Mouse (Mus musculus) midbrain, embryonic 13.5 days (tissue): ENCODE data around the gene Pakap. TPM values are rescaled to one million over a fixed set of nuclear protein-coding genes. Genes with fewer than 3 reads are reported as not detected.

Experiments
- ATAC-seq: fragments of 200-750 bp; cut with Nextera tagmentation; 2 replicates; pipeline ENCODE4 v1.8.0; 2017; ENCODE audit warnings: mild to moderate bottlenecking, moderate TSS enrichment, moderate library complexity
- H3K27ac ChIP-seq: fragments of 300-500 bp; sonication (generic); 2 replicates; pipeline ENCODE4 v1.5.1; 2015; ENCODE audit warnings: inconsistent platforms, mild to moderate bottlenecking, moderate library complexity
- H3K27me3 ChIP-seq: fragments of 300-500 bp; sonication (generic); 2 replicates; pipeline ENCODE4 v1.6.1; 2015; ENCODE audit warnings: mild to moderate bottlenecking, inconsistent platforms
- H3K36me3 ChIP-seq: fragments of 300-500 bp; sonication (generic); 2 replicates; pipeline ENCODE4 v1.6.1; 2015; ENCODE audit warnings: mild to moderate bottlenecking, inconsistent platforms
- H3K4me1 ChIP-seq: fragments of 300-500 bp; sonication (generic); replicated peaks from 2 replicates; pipeline ENCODE4 v1.6.1; 2015; ENCODE audit warnings: inconsistent platforms
- H3K4me2 ChIP-seq: fragments of 300-500 bp; sonication (generic); replicated peaks from 2 replicates; pipeline ENCODE4 v1.6.1; 2015; ENCODE audit warnings: moderate library complexity, mild to moderate bottlenecking, inconsistent platforms
- H3K4me3 ChIP-seq: fragments of 300-500 bp; sonication (generic); replicated peaks from 2 replicates; pipeline ENCODE4 v1.5.1; 2015; ENCODE audit warnings: mild to moderate bottlenecking, inconsistent platforms
- H3K9ac ChIP-seq: fragments of 300-500 bp; sonication (generic); replicated peaks from 2 replicates; pipeline ENCODE4 v1.6.1; 2015; ENCODE audit warnings: mild to moderate bottlenecking, inconsistent platforms
- H3K9me3 ChIP-seq: fragments of 300-500 bp; sonication (generic); 2 replicates; pipeline ENCODE4 v1.6.1; 2016; ENCODE audit warnings: mild to moderate bottlenecking, inconsistent platforms
- WGBS: fragments of 180-500 bp; shearing (Covaris S2); methylation state at CpG from one replicate; pipeline ENCODE4 v1.1.7; 2015; 5-methylcytosine and 5-hydroxymethylcytosine counted together
- polyA plus RNA-seq: library from polyadenylated mRNA; unstranded; fragments of >200 nt; fragmentation: Nextera tagmentation; extraction: Ambion mirVana; gene quantifications from 2 replicates; pipeline ENCODE4 v1.2.1, GENCODE M21; 2015

Pakap gene
- polyA plus RNA-seq, 1 experiment from 2014 or later, result 7.3 TPM

- H3K9me3 ChIP-seq, result no peaks in the 10 kb centered on the region
- no peaks in the 10 kb centered on the region for H3K36me3 ChIP-seq
- H3K9ac ChIP-seq, result no peak overlapping the region
- no peaks in the 10 kb centered on the region for H3K27me3 ChIP-seq
- peak; percentile 70; the same call in 1 of the 2 replicates for ATAC-seq
- no peak overlapping the region for H3K4me3 ChIP-seq
- WGBS, result 46% methylated on average over 22 of the region's 22 CpGs
- H3K27ac ChIP-seq, result no peak overlapping the region
- H3K4me1 ChIP-seq, result peaks cover 7% of the 10 kb centered on the region; the same call in 1 of the 2 replicates
- H3K4me2 ChIP-seq, result no peak overlapping the region
Observed at GRCm38 (mm10) chr4:57607247-57607942, 39.4 kb downstream of the Pakap start.

GRCm38 (mm10) chr4:57611303-57612077, 43.5 kb downstream of the Pakap start:
- H3K27ac ChIP-seq, result no peak overlapping the region
- no peak overlapping the region for H3K9ac ChIP-seq
- no peak overlapping the region for H3K4me2 ChIP-seq
- 60% methylated on average over 17 of the region's 17 CpGs for WGBS
- H3K9me3 ChIP-seq, result no peaks in the 10 kb centered on the region
- no peaks in the 10 kb centered on the region for H3K27me3 ChIP-seq
- no peak overlapping the region for H3K4me3 ChIP-seq
- H3K36me3 ChIP-seq, result no peaks in the 10 kb centered on the region
- peaks cover 7% of the 10 kb centered on the region; the same call in 1 of the 2 replicates for H3K4me1 ChIP-seq
- no peak for ATAC-seq

GRCm38 (mm10) chr4:57612716-57613115, 44.7 kb downstream of the Pakap start:
- no peak for ATAC-seq
- Histone ChIP-seq H3K36me3 (no peaks in the 10 kb centered on the region), H3K27me3 (no peaks in the 10 kb centered on the region), H3K4me3 (no peak overlapping the region), H3K27ac (no peak overlapping the region), H3K9me3 (no peaks in the 10 kb centered on the region), H3K9ac (no peak overlapping the region), H3K4me1 (peaks cover 7% of the 10 kb centered on the region; the same call in 1 of the 2 replicates), H3K4me2 (no peak overlapping the region)
- 89% methylated on average over 5 of the region's 5 CpGs for WGBS

GRCm38 (mm10) chr4:57614686-57615085, 46.7 kb downstream of the Pakap start:
- ATAC-seq, result no peak
- no peaks in the 10 kb centered on the region for H3K27me3 ChIP-seq
- WGBS, result 92% methylated on average over 4 of the region's 4 CpGs
- no peak overlapping the region for H3K4me3 ChIP-seq
- peaks cover 7% of the 10 kb centered on the region; the same call in 1 of the 2 replicates for H3K4me1 ChIP-seq
- H3K9me3 ChIP-seq, result no peaks in the 10 kb centered on the region
- H3K9ac ChIP-seq, result no peak overlapping the region
- no peak overlapping the region for H3K4me2 ChIP-seq
- H3K36me3 ChIP-seq, result no peaks in the 10 kb centered on the region
- no peak overlapping the region for H3K27ac ChIP-seq

GRCm38 (mm10) chr4:57618743-57619142, 50.8 kb downstream of the Pakap start:
- WGBS, result 92% methylated on average over 6 of the region's 6 CpGs
- no peaks in the 10 kb centered on the region for H3K9me3 ChIP-seq

GRCm38 (mm10) chr4:57622816-57623215, 54.8 kb downstream of the Pakap start:
- H3K27me3 ChIP-seq, result no peaks in the 10 kb centered on the region
- H3K36me3 ChIP-seq, result no peaks in the 10 kb centered on the region
- no peak overlapping the region for H3K4me3 ChIP-seq
- 86% methylated on average over 7 of the region's 7 CpGs for WGBS
- H3K9ac ChIP-seq, result no peak overlapping the region
- no peak overlapping the region for H3K27ac ChIP-seq
- H3K4me1 ChIP-seq, result no peaks in the 10 kb centered on the region
- H3K9me3 ChIP-seq, result no peaks in the 10 kb centered on the region
- no peak for ATAC-seq
- H3K4me2 ChIP-seq, result no peak overlapping the region

More at GRCm38 (mm10) chr4:57618743-57619142, 50.8 kb downstream of the Pakap start:
- Histone ChIP-seq H3K4me1 (no peaks in the 10 kb centered on the region), H3K27ac (no peak overlapping the region), H3K4me2 (no peak overlapping the region), H3K9ac (no peak overlapping the region), H3K4me3 (no peak overlapping the region), H3K27me3 (no peaks in the 10 kb centered on the region), H3K36me3 (no peaks in the 10 kb centered on the region)
- no peak for ATAC-seq

GRCm38 (mm10) chr4:57624819-57625218, 56.8 kb downstream of the Pakap start:
- H3K4me3 ChIP-seq, result no peak overlapping the region
- WGBS, result 97% methylated on average over 2 of the region's 2 CpGs
- H3K36me3 ChIP-seq, result no peaks in the 10 kb centered on the region
- H3K9me3 ChIP-seq, result no peaks in the 10 kb centered on the region
- H3K4me1 ChIP-seq, result no peaks in the 10 kb centered on the region
- ATAC-seq, result no peak
- no peak overlapping the region for H3K4me2 ChIP-seq
- no peak overlapping the region for H3K27ac ChIP-seq
- H3K9ac ChIP-seq, result no peak overlapping the region
- H3K27me3 ChIP-seq, result no peaks in the 10 kb centered on the region

- no peaks in the 10 kb centered on the region for H3K9me3 ChIP-seq
- no peak for ATAC-seq
- no peak overlapping the region for H3K27ac ChIP-seq
- H3K4me3 ChIP-seq, result no peak overlapping the region
- no peak overlapping the region for H3K9ac ChIP-seq
- WGBS, result 84% methylated on average over 1 of the region's 1 CpGs
- no peaks in the 10 kb centered on the region for H3K27me3 ChIP-seq
- H3K4me1 ChIP-seq, result no peaks in the 10 kb centered on the region
- H3K4me2 ChIP-seq, result no peak overlapping the region
- no peaks in the 10 kb centered on the region for H3K36me3 ChIP-seq
Observed at GRCm38 (mm10) chr4:57625306-57625705, 57.3 kb downstream of the Pakap start.

GRCm38 (mm10) chr4:57625756-57626155, 57.8 kb downstream of the Pakap start:
- no peak overlapping the region for H3K9ac ChIP-seq
- 73% methylated on average over 1 of the region's 1 CpGs for WGBS
- H3K27me3 ChIP-seq, result no peaks in the 10 kb centered on the region

GRCm38 (mm10) chr4:57626921-57627320, 58.9 kb downstream of the Pakap start:
- WGBS, result 91% methylated on average over 5 of the region's 5 CpGs
- ATAC-seq, result no peak
- no peaks in the 10 kb centered on the region for H3K36me3 ChIP-seq
- no peak overlapping the region for H3K4me3 ChIP-seq
- H3K9ac ChIP-seq, result no peak overlapping the region
- H3K27ac ChIP-seq, result no peak overlapping the region
- no peak overlapping the region for H3K4me2 ChIP-seq
- no peaks in the 10 kb centered on the region for H3K27me3 ChIP-seq
- H3K9me3 ChIP-seq, result no peaks in the 10 kb centered on the region
- no peaks in the 10 kb centered on the region for H3K4me1 ChIP-seq

More at GRCm38 (mm10) chr4:57625756-57626155, 57.8 kb downstream of the Pakap start:
- no peaks in the 10 kb centered on the region for H3K9me3 ChIP-seq
- H3K4me1 ChIP-seq, result no peaks in the 10 kb centered on the region
- ATAC-seq, result no peak
- H3K27ac ChIP-seq, result no peak overlapping the region
- H3K36me3 ChIP-seq, result no peaks in the 10 kb centered on the region
- no peak overlapping the region for H3K4me3 ChIP-seq
- H3K4me2 ChIP-seq, result no peak overlapping the region

- H3K4me1 ChIP-seq, result peaks cover 4% of the 10 kb centered on the region; the same call in 1 of the 2 replicates
- no peaks in the 10 kb centered on the region for H3K36me3 ChIP-seq
- H3K9me3 ChIP-seq, result no peaks in the 10 kb centered on the region
- no peak overlapping the region for H3K27ac ChIP-seq
- no peak overlapping the region for H3K4me3 ChIP-seq
- H3K27me3 ChIP-seq, result no peaks in the 10 kb centered on the region
- no peak overlapping the region for H3K4me2 ChIP-seq
- WGBS, result 86% methylated on average over 5 of the region's 5 CpGs
- ATAC-seq, result no peak
- H3K9ac ChIP-seq, result no peak overlapping the region
Observed at GRCm38 (mm10) chr4:57632386-57632785, 64.4 kb downstream of the Pakap start.

GRCm38 (mm10) chr4:57633052-57633451, 65.1 kb downstream of the Pakap start:
- H3K4me3 ChIP-seq, result no peak overlapping the region
- no peak overlapping the region for H3K4me2 ChIP-seq
- H3K27ac ChIP-seq, result no peak overlapping the region
- no peak for ATAC-seq
- H3K36me3 ChIP-seq, result no peaks in the 10 kb centered on the region
- WGBS, result 94% methylated on average over 7 of the region's 7 CpGs
- no peaks in the 10 kb centered on the region for H3K27me3 ChIP-seq
- no peak overlapping the region for H3K9ac ChIP-seq
- no peaks in the 10 kb centered on the region for H3K9me3 ChIP-seq
- H3K4me1 ChIP-seq, result peaks cover 7% of the 10 kb centered on the region; the same call in 1 of the 2 replicates
